Mouse (Mus musculus) cerebellum, adult 11-12 months (tissue): ENCODE data around the gene Osbpl3.

ENCODE experiments used
- DNase-seq: peaks from one replicate; pipeline ENCODE4 v3.0.0; 2022

Gene Osbpl3

DNA sequence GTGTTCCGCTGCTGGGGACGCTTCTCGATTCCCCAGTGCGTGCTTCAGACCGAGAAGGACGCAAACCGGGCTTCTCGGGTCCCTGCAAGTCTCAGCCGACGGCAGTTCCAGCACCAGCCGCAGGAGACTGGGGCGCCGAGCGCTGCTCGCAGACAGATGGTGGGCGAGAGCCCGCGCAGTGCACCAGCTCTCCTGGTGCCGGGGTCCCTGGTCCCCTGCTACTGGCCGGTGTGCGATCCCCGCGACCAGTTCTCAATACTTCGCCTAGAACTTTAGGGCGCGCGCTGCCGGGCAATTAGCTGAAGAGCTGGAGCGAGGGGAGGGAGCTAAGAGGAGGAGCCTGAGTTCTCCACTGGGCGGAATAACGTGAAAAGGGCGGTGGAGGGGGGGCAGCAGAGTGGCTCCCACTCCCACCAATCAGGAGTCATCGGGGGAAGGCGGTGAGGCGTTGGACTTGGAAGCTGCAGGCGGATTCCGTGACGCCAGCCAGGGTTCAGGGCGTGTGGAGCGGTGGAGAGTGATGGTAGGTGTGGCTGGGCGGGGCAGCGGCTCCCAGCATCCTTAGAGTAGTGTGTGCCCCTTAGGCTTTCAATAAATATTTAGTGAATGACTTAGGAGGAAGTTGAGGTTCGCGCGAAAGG is at the start of gene Osbpl3:
Gene Osbpl3 (minus strand): TSS at position 373 of the 641 bp plus-strand sequence.
- peak; percentile 92 for DNase-seq

DNA sequence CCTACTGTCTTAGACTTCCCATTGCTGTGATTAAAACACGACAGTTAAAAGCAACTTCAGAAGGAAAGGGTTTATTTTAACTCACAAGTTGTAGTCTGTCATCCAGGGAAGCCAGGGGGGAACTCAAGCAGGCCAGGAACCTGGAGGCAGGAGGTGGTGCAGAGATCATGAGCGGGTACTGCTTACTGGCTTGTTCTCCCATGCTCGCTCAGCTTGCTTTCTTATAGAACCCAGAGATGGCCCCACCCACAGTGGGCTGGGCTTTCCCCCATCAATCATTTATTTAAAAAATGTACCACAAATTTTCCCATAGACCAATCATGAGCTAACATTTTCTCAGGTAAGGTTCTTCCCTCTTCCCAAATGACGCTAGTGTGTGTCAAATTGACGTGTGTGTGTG is 49.5 kb upstream of the Osbpl3 start:
- DNase-seq = no peak

DNA sequence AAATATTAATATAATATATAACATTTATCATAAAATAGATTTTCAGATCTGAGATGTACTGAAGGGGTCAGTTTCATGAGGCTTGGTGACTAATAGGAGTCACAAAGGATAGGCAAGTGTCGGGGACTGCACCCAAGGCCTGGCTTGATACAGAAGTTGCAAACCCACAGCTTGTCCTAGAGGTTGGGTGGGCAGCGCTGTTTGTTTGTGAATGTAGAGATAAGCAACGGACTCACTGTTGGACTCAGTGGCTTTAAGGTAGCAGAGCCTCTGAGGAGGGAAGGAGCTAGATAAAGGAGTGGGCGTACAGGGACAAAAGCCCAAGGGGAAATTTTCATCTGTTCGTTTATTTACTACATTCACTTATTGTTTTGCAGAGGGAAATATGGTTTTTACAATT is 48.7 kb upstream of the Osbpl3 start:
- DNase-seq = no peak

DNA sequence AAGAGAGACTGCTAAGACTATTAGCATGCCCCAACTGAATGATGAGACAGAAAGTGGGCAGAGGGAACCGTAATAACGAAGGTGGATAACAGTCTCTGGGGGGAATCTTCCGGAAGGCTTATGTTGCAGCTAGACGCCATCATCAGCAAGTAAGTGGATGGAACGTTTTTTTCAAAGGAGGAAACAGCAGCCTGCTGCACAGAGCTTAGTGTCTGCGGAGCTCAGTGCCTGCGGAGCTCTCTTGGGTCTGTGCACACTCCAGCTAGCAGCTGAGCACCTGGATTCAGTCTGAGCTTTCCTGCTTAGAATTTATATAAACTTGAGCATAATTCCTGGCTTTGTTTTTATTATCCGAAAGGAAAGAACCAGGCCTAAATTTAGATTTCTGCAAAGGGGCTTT is 47.8 kb upstream of the Osbpl3 start:
- DNase-seq = no peak

DNA sequence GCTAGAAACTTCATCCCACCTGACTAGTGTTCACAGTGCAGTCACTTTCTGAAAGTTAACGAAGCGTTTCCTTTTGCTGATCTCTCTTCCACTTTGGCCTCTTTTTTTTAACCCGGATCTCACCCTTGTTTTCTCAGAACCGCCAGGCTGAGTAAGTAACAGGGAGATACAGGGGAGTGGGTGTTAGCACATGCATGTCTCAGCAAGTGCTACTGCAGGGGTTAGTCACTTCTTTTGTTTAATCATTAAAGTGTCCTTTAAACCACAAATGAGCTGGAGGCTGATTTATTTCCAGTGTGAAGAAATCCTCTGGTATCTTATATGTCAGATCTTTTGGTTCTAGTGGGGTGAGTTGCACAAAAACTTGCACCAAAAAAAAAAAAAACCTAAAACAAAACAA is 47.0 kb upstream of the Osbpl3 start:
- no peak for DNase-seq

DNA sequence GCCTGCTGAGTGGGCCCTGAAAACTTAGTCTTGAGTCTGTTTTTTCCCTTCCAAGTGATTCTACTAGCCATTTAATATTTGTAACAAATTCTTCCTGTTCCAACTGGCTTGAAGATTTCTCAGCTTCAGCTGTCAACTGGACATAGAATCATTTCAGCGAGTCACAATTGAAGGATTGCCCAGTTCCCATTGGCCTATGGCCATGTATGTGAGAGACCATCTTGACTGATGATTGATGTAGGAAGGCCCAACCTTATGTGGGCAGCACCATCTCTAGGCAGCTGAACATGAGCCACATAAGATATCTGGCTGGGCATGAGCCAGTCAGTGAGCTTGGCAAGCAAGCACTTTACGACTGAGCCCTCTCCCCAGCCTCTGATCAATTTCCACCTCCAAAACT is 42.3 kb upstream of the Osbpl3 start:
- DNase-seq = no peak

DNA sequence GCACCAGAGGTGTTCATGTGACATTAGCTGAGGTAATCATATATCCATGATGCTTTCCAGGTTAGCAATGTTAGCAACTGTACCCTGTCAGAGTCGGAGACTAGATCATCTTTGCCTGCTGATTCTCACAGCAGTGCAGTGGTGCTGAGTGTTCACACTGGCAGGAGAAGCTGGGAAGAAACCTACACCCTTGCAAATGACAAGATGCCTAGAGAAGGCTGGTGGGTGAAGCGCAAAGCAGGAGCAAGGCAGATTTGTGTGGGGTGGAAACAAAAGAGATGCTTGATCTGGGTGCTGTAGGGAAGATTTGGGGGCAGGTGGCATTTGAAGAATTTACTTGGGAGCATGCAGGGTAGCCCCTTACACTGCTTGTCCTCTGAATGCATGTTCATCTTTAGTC is 34.5 kb upstream of the Osbpl3 start:
- no peak for DNase-seq

DNA sequence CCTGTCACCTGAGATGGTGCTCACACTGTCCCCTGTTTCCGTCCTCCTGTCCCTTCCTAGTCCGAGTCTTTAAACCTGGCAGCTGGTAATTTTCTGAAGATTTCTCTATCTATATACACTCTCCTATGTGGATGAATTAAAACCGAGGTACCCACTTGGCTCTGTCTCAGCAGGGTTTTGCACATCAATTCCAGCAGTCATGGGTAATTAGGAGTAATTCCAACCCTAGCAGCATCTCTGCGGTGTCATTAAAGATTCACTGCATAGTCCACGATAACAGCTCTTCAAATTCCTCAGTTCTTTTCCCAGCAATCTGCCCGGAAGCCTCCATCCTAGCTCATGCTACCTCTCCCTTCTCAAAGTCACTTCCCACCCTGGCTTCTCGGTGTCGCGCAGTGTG is 33.4 kb upstream of the Osbpl3 start:
- DNase-seq = no peak

DNA sequence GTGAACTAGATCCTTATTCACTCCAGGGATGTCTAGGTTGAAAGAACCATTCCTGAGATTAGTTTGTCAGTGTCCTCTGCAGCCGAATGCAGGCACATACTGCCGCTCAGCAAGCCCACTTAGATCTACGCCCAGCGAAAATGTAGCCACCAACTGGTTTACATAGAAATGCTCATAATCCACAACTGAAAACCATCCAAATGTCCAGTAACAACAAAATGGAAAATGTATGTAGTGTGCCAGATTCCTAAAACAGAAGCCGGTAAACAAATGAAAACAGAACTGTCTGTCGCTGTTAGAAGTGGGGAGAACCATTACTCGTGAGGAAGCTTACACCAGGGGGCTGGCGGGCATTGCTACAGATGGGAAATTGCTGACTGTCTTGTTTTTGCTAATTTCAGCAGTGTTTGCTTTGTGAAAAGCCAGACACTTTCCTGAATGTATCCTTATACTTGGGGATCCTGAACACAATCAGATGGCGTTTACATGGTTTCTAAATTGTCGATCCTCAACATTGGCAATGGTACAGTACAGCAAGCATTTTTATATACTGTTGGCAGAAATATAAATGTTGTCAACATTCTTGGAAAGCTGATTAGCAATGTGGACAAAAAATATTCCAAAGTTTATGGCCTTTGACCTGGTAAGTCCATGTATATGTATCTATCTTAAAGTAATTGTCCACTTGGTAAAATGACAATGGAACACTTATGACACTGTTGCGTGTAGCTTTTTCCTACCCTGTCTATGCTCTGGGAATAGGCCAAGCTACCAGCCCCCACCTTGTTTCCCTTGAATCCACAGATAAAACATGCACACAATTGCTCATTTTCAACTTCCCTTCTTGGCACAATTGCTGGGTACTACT is 30.3 kb upstream of the Osbpl3 start:
- DNase-seq = no peak

DNA sequence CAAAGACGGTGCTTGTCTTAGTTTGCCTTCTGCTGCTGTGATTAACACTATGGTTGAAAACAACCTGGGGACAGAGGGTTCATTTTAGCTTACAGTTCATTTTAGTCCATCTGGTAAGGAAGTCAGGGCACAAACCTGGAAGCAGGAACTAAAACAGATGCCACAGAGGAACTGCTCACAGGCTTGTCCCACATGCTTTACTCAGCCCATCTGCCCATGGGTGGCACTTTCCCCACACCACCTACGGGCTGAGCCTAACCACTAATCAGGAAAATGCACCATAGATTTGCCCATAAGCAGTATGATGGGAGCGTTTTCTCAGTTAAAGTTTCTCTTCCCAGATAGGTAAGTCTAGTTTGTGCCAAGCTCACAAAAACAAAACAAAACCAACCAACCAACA is 27.4 kb upstream of the Osbpl3 start:
- DNase-seq = peak; percentile 13

DNA sequence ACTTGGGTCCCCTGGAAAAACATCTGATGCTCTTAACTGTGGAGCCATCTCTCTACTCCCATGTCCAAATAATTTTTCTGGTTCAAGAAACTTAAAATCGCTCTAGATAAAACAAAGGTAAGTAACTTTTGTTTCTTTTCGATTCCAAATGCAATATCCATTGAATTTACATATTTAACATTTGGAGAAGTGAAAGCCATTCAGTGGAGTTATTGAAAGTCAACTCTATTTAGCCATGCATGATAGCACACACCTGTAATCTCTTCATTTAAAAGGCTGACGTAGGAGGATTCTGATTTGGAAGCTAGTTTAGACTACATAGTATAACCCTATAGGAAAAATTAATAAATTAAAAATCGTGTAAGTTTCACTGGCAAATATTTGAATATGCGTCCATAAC is 25.5 kb upstream of the Osbpl3 start:
- no peak for DNase-seq

DNA sequence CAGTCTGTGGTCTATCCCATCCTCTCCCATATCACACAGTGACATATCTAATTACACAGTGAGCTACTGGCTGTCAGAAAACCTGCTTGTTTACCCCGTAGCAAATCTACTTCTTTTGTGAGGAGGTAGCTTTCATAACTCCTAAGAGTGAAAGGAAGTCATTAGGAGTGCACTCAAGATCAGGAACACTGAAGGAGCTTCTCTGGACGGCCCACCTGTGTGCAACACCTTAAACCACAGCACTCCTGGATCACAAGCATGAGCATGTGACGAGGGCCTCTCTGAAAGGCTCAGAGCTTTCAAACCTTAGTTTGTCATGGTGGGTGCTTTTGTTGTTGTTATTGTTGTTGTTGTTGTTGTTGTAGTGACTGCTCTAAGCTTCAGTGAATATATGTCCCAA is 10.4 kb upstream of the Osbpl3 start:
- no peak for DNase-seq

DNA sequence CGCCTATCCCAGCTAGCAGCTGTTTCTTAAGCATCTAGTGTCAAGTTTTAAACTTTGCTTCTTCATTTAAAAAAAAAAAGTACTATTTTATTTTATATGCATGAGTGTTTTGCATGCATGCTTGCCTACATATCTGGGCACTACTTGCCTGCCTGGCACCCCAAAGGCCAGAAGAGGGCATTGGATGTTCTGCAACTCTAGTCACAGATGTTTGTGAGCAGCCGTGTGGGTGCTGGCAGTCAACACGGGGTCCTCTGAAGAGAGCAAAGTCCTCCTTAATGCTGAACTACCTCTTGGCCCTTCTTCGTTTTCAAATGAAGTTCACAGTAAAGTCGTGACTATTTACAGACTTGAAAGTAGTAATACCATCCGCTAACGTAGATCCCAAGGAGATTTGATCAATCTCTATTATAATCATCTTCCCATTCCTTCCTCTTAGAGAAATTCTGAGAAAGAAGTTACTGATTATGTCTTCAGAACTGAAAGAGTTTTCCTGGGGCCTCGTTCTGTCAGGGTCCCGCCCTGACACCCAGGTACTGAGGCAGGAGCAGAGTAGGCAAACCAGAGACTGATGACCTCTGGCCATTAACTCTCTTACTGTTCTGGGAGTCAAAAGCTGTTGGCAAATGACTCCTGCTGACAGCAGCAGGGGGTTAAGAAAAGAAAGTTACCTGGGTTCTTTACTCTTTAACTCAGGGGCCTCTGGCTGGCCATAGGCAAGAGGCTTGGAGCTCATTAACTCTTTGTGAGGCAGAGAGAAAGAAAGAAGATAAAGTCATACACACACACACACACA is 8.9 kb upstream of the Osbpl3 start:
- no peak for DNase-seq

DNA sequence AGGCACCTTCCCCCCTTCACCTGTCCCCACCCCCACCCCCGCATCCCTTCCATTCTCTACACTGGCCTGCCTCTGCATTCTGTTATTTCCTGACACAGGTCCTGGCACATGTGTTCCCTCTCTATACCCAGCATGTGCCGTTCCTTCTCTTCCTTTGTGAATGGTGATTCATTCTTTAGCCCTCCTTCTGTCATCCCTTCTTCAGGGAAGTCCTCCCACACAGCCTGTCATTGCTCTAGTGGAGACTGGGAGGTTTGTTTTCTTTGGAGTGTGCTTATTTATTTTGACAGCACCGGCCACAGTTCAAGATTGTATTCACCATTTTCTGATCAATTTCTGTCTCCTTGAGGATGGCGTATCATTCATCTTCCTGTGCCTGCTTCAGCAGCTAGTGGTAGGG is 6.0 kb upstream of the Osbpl3 start:
- DNase-seq = no peak

DNA sequence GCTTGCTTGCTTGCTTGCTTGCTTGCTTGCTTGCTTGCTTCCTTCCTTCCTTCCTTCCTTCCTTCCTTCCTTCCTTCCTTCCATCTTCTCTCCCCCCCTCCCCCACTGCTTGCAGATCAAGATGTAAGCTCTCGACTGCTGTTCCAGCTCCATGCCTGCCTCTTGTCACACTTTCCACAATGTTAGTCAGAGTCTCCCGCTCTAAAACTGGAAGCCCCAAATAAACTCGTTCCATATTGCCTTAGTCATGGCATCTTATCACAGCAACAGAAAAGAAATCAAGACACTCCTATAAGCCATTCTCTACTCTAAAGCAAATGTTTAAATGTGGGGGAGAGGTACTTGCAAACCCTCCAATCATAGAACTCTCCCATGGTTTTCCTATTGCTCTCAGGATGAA is 5.6 kb upstream of the Osbpl3 start:
- no peak for DNase-seq

DNA sequence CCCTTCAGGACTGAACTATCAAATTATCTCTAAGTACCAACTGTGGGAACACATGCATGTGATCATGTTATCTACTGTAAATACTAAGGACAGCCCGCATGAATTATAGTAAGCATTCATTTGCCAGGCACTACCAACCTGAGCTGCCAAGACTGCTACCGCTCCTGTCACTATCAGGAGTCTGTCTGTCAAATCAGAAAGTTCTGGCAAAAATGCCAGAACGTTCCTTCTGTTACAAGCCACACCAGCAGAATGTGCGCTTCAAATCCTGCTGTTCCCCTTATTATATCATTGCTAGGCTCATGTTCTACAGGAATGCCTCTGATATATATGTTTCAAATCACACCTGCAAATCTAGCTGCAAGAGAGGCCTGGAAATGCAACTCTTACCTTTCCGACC is 4.6 kb upstream of the Osbpl3 start:
- no peak for DNase-seq

DNA sequence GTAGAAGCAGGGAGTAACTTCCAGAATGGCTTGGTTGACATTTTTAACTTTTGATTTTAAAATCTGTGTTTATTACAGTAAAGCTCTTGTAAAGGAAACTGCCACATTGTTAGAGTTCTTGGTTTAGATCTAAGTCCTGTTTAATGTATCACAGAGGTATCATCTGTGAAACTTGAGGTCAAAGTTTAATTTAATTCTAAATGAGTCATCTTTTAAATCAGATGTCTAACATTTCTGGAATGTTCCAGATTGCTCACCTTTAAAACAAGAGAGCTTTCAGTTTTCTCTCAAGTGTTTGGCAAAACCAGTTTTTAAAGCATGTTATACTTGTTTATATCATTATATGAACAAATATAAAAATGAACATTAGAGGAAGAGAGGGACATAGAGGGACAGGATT is 4.2 kb upstream of the Osbpl3 start:
- no peak for DNase-seq

DNA sequence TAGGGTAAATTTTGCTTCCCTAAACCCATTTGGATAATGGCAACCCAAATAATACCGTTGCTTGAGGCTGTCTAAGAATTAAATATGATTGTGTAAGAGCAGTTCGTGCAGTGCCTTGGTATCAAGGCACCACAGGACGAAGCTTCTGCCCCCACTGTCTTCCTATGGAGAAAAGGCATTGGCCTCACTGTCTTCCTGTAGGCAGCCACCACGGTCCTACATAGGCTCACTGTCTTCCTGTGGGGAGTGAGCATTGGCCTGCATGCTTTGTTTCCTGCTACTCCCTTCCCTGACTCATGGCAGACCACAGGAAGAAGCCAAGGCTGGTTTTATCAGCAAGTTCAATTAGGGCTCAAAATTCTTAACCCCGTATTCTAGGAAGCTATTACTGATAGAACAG is 3.3 kb upstream of the Osbpl3 start:
- DNase-seq = no peak

DNA sequence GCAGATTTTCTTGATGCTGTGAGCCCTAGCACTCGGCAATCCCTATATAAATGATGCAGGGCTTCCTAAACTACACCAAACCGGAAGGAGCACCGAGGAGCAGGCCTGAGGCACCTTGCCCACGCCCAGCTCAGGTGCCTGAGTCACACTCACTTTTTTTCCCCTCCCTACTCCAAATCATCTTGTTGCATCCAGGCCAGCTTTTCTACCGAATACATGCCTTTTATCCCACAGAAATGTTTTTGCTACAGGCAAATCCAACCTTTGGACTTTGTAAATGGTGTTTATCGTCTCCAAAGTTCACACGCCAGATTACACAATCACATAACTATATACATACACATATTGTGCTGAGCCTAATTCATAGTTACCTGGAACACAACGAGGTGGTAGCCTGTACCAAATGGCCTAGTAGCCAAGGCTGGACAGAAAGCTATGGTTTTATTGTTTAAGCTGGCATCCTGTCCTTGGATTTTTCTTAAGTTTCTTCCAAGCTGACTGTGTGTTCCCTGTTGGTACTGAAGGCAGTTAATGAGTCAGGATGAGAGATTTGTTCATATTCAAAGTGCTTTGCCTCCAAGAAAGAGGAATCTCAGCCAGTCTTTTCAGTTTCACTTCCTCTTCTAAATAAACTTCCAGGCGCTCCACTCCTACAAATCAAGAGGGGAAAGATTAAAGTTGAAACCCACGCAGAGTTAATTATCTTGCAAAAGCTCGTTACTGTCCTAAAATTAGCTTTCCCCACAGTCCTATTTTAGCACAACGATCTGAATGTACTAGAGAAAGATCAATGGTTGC is 1.7 kb upstream of the Osbpl3 start:
- DNase-seq = no peak

DNA sequence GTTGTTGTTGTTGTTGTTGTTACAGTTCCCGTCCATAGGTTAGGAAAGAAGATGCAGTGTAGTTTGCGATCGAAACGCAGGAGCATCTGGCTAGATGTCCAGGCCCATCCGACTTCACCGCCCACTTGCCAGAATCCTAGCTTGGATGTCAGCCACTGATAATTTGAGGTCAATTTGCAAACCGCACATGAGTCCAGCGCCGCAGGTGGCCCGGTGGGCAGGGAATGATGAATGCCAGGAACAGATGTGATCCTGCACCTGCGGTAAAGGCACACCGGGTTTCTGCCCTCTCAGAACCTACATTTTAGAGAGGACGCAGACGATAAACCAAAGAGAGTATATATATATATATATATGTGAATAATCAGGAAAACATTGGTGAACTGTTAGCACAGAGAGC is 705 bp upstream of the Osbpl3 start:
- peak; percentile 57 for DNase-seq

DNA sequence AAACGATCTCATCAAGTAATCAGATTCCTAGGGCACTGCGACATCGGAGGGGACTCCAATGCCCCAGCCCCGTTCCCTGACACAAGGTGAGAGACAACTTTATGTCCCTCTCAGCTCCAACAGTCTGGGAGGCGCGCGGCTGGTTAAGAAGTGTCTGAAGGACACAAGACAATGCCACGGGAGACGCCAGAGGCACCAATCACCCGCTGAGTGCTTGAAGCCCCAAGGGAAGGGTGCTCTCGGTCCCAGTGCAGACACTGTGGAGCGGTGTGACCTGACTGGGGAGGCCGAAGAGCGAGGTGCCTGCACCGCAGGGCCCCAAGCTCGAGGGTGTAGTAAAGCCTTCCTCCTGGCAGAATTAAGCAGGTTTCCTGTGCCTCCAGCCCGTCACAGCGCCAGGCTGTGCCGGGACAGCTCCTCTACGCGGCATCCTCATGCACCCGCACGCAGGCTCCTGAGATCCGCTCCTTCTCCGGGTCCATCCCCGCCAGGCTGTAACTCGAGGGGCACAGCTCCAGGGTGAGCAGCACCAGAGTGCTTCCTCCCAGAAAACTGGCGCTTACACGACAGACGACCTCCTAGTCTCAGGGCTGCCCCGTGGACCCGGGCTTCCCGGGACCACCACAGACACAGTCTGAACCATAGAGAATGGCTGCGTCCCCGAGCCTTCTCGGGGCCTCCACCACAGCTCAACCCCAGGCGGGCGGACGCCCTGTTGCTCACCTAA is 736 bp downstream of the Osbpl3 start:
- peak; percentile 62 for DNase-seq

DNA sequence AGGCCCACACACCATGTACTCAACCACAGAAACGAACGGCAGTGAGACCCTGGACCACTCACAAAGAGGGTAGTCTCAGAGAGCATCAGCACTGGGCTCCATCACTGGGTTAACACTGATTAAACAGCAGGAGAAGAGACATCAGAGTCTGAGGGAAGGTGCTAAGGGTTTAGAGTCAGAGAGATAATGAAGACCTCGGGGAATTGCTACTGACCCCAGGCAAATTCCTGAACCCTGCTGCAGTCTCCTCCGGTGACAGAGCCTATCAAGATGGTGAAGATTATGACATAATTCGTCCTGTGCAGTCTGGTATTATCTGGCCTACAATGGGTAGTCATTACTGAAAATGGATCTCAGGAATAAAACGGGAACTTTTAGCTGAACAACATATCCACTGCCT is 2.4 kb downstream of the Osbpl3 start:
- no peak for DNase-seq
